Mouse (Mus musculus) thymus, adult 2 months (tissue): ENCODE data around the gene Habp2.

Experiments
- CTCF ChIP-seq: fragments of 200-500 bp; IDR thresholded peaks from 2 replicates; pipeline ENCODE4 v1.5.1; 2012; ENCODE audit warnings: mild to moderate bottlenecking, control low read depth, low read length, moderate library complexity, borderline replicate concordance; ENCODE audit not compliant: control insufficient read depth, poor library complexity, insufficient read depth; ENCODE audit errors: extremely low read depth
- POLR2A ChIP-seq: fragments of 200-500 bp; IDR thresholded peaks from 2 replicates; pipeline ENCODE4 v1.6.1; 2012; ENCODE audit warnings: mild to moderate bottlenecking, low read length, control low read depth, moderate library complexity; ENCODE audit not compliant: control insufficient read depth, poor library complexity, insufficient read depth; ENCODE audit errors: extremely low read depth

- TF ChIP-seq CTCF (no peak), POLR2A (no peak)
These were observed 32.3 kb downstream of the Habp2 start for GRCm38 (mm10) chr19:56319219-56319618.
